Mouse (Mus musculus) liver, embryonic 11.5 days (tissue): ENCODE data around the gene Ints6l. TPM values are rescaled to one million over a fixed set of nuclear protein-coding genes. Genes with fewer than 3 reads are reported as not detected.

ENCODE experiments used
- polyA plus RNA-seq: library from polyadenylated mRNA; unstranded; fragments of >200 nt; fragmentation: Nextera tagmentation; extraction: Ambion mirVana; gene quantifications from 2 replicates; pipeline ENCODE4 v1.2.1, GENCODE M21; 2014

The Ints6l gene
- polyA plus RNA-seq, 1 experiment from 2014 or later: 41.8 TPM

Other genes starting within 250 kb of the Ints6l start
- gene Gm773, start 242.0 kb upstream of the Ints6l start, polyA plus RNA-seq: not detected in 2 replicates
- 4.5 and 5.6 TPM in 2 replicates for gene Zfp449, start 108.5 kb upstream of the Ints6l start, polyA plus RNA-seq
- gene Smim10l2a, start 80.3 kb upstream of the Ints6l start, polyA plus RNA-seq: 1.2 and 2.2 TPM in 2 replicates
- 2.1 and 2.2 TPM in 2 replicates for gene Gm2174, start 6.9 kb upstream of the Ints6l start, polyA plus RNA-seq
- gene Gm10477, start 69.9 kb downstream of the Ints6l start, polyA plus RNA-seq: not detected in 2 replicates
- not detected in 2 replicates for gene Gm648, start 94.7 kb downstream of the Ints6l start, polyA plus RNA-seq
- 20.2 and 25.0 TPM in 2 replicates for gene Mmgt1, start 143.2 kb downstream of the Ints6l start, polyA plus RNA-seq
- gene Slc9a6, start 154.9 kb downstream of the Ints6l start, polyA plus RNA-seq: 6.8 and 7.3 TPM in 2 replicates